Mouse (Mus musculus) G1E (cell line): ENCODE measurements around the gene Unc93b1. TPM values are rescaled to one million over a fixed set of nuclear protein-coding genes. Genes with fewer than 3 reads are reported as not detected.

Experiments
- ATAC-seq: 2 replicates; pipeline ENCODE4 v1.8.0; 2016; ENCODE audit warnings: mild to moderate bottlenecking; ENCODE audit not compliant: insufficient number of reproducible peaks, poor library complexity, low FRiP score, severe bottlenecking; ENCODE audit errors: extremely low read depth
- DNase-seq: peaks from one replicate; pipeline ENCODE4 v3.0.0; 2012; ENCODE audit warnings: low spot score
- H3K27me3 ChIP-seq: 2 replicates; pipeline ENCODE4 v1.6.1; 2012; ENCODE audit warnings: mild to moderate bottlenecking, low read length, inconsistent platforms; ENCODE audit not compliant: insufficient read depth
- H3K36me3 ChIP-seq: replicated peaks from 2 replicates; pipeline ENCODE3; 2012; ENCODE audit warnings: mild to moderate bottlenecking, inconsistent platforms
- H3K4me1 ChIP-seq: 2 replicates; pipeline ENCODE4 v1.6.1; 2012; ENCODE audit warnings: low read depth, low read length, inconsistent platforms, mixed read lengths; ENCODE audit not compliant: insufficient read depth
- H3K4me3 ChIP-seq: 2 replicates; pipeline ENCODE4 v1.5.1; 2012; ENCODE audit warnings: low read depth, mild to moderate bottlenecking, inconsistent platforms, low read length, moderate library complexity, mixed read lengths
- H3K9me3 ChIP-seq: replicated peaks from 2 replicates; pipeline ENCODE4 v1.6.1; 2012; ENCODE audit warnings: inconsistent platforms
- CTCF ChIP-seq: IDR thresholded peaks from 2 replicates; pipeline ENCODE4 v1.5.1; 2012; ENCODE audit warnings: low read depth, low read length, inconsistent platforms, mixed read lengths
- GATA1 ChIP-seq: IDR thresholded peaks from 2 replicates; pipeline ENCODE4 v1.6.1; 2012; ENCODE audit warnings: borderline replicate concordance, low read length, inconsistent platforms, mixed read lengths
- GATA2 ChIP-seq: IDR thresholded peaks from 2 replicates; pipeline ENCODE4 v1.6.1; 2012; ENCODE audit warnings: low read depth, low read length, inconsistent platforms, borderline replicate concordance
- POLR2AphosphoS5 ChIP-seq: IDR thresholded peaks from 2 replicates; pipeline ENCODE4 v1.6.1; 2012; ENCODE audit warnings: low read depth, low read length, inconsistent platforms; ENCODE audit not compliant: insufficient replicate concordance
- TAL1 ChIP-seq: conservative IDR thresholded peaks from 2 replicates; pipeline ENCODE4 v1.6.1; 2012; ENCODE audit warnings: low read depth, low read length, inconsistent platforms, mixed read lengths
- polyA plus RNA-seq: library from polyadenylated mRNA; stranded (reverse); fragments of >175 nt; gene quantifications from 2 replicates; pipeline ENCODE4 v1.2.3, GENCODE M21; 2012
- total RNA-seq, 2 experiments: library from RNA; stranded (forward) in 1 of 2; stranded (reverse) in 1 of 2; fragments of 200-1000 nt in 1 of 2; fragments of >200 nt in 1 of 2; fragmentation: Nextera tagmentation in 1 of 2; gene quantifications; 2 replicates each; pipeline ENCODE4 v1.2.3; 2014 to 2017

Unc93b1 gene
- total and polyA plus RNA-seq, 3 experiments: 0.16 to 0.53 (median 0.22) TPM

GRCm38 (mm10) chr19:3986334-3986733 is 51.3 kb downstream of the Unc93b1 start, which contains the start of gene Acy3:
TSS of gene Acy3 (plus strand) at chr19:3986570.
- TF ChIP-seq CTCF (no peak), GATA2 (no peak), TAL1 (no peak), POLR2AphosphoS5 (no peak), GATA1 (no peak)
- no peaks in the 10 kb centered on the region for H3K36me3 ChIP-seq
- H3K27me3 ChIP-seq: peaks cover 35% of the 10 kb centered on the region
- ATAC-seq (0 out of 2 replicates have a peak, but pooled peaks have one; percentile 8), DNase-seq (peak; percentile 68)
- H3K9me3 ChIP-seq: no peaks in the 10 kb centered on the region
- H3K4me3 ChIP-seq: no peak within 1 kb of the TSS
- H3K4me1 ChIP-seq: peaks cover 10% of the 10 kb centered on the region

- Histone ChIP-seq H3K27me3 (peaks cover 42% of the 10 kb centered on the region), H3K4me1 (peaks cover 10% of the 10 kb centered on the region), H3K36me3 (no peaks in the 10 kb centered on the region), H3K9me3 (no peaks in the 10 kb centered on the region), H3K4me3 (no peak overlapping the region)
- no peak for TF ChIP-seq TAL1
- TF ChIP-seq POLR2AphosphoS5: no peak
- no peak for TF ChIP-seq GATA1
- TF ChIP-seq GATA2: no peak
- no peak for TF ChIP-seq CTCF
- ATAC-seq (no peak), DNase-seq (no peak)
These were observed 53.1 kb downstream of the Unc93b1 start for GRCm38 (mm10) chr19:3988066-3988465.

GRCm38 (mm10) chr19:3988750-3989149 is 53.8 kb downstream of the Unc93b1 start:
- Histone ChIP-seq H3K4me3 (no peak overlapping the region), H3K9me3 (no peaks in the 10 kb centered on the region), H3K36me3 (no peaks in the 10 kb centered on the region), H3K4me1 (peaks cover 10% of the 10 kb centered on the region), H3K27me3 (peaks cover 40% of the 10 kb centered on the region)
- ATAC-seq (no peak), DNase-seq (no peak)
- TF ChIP-seq TAL1 (no peak), CTCF (no peak), GATA1 (no peak), GATA2 (no peak), POLR2AphosphoS5 (no peak)

- no peak overlapping the region for H3K4me3 ChIP-seq
- peaks cover 10% of the 10 kb centered on the region for H3K4me1 ChIP-seq
- peaks cover 43% of the 10 kb centered on the region for H3K27me3 ChIP-seq
- H3K9me3 ChIP-seq: no peaks in the 10 kb centered on the region
- ATAC-seq: no peak
- DNase-seq: no peak
- TF ChIP-seq GATA1 (no peak), CTCF (no peak), TAL1 (no peak), POLR2AphosphoS5 (no peak), GATA2 (no peak)
- no peaks in the 10 kb centered on the region for H3K36me3 ChIP-seq
These were observed 55.8 kb downstream of the Unc93b1 start for GRCm38 (mm10) chr19:3990804-3991203.

- ATAC-seq: no peak
- Histone ChIP-seq H3K27me3 (peaks cover 51% of the 10 kb centered on the region), H3K9me3 (no peaks in the 10 kb centered on the region), H3K4me1 (peaks cover 7% of the 10 kb centered on the region), H3K36me3 (no peaks in the 10 kb centered on the region), H3K4me3 (no peak overlapping the region)
- TF ChIP-seq POLR2AphosphoS5 (no peak), GATA2 (no peak), GATA1 (no peak), CTCF (no peak), TAL1 (no peak)
- no peak for DNase-seq
These were observed 56.6 kb downstream of the Unc93b1 start for GRCm38 (mm10) chr19:3991562-3991961.

GRCm38 (mm10) chr19:3991966-3992365 is 57.0 kb downstream of the Unc93b1 start:
- H3K9me3 ChIP-seq: no peaks in the 10 kb centered on the region
- DNase-seq (no peak), ATAC-seq (no peak)
- H3K4me3 ChIP-seq: no peak overlapping the region
- peaks cover 52% of the 10 kb centered on the region for H3K27me3 ChIP-seq
- no peak for TF ChIP-seq GATA1
- no peak for TF ChIP-seq POLR2AphosphoS5
- no peak for TF ChIP-seq TAL1
- TF ChIP-seq GATA2: no peak
- no peak for TF ChIP-seq CTCF
- no peaks in the 10 kb centered on the region for H3K36me3 ChIP-seq
- peaks cover 3% of the 10 kb centered on the region; the same call in 1 of the 2 replicates for H3K4me1 ChIP-seq
